In the genomic region with DNA sequence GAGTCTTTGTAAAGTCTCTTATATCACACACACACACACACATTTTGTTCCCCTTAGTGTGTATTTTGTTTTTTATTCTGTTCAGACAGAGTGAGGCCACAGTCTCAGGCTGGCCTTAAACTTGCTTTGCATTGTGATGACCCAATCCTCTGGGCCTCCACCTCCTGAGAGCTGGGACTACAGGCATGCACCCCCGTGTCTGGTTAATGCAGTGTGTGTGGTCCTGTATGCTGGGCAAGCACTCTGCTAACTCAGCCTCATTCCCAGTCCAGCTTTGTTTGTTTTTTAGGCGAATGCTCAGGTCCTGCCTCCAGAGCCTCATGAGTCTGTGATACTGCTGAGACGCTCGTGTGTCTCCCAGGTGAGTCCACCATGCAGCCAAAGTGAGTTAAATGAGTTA, we compare ENCODE assay signal across 23 mouse cellular contexts. TPM values are rescaled to one million over a fixed set of nuclear protein-coding genes. Genes with fewer than 3 reads are reported as not detected.
A peak's percentile ranks its signal among the peaks of the same experiment; 100 is the strongest.
DNase-seq lines count a peak whose midpoint lies in the region; ATAC-seq and TF ChIP-seq lines count a peak whose summit lies in the region.
"Had no signal": no experiment of that assay in that cellular context is flagged by ENCODE, and none has a peak within 500 bp of the region (broad histone marks: within the 10 kb centered on the region; RNA-seq: fewer than 3 reads in every experiment).

No protein-coding gene starts in this region.

- H3K36me3 ChIP-seq in forebrain, embryonic 11.5 days (ENCODE audit: control insufficient read depth, insufficient read depth, low read length): no peaks in the 10 kb centered on the region
- H3K36me3 ChIP-seq in forebrain, postnatal 0 days (ENCODE audit: insufficient read depth): no peaks in the 10 kb centered on the region
- no peaks in the 10 kb centered on the region for H3K36me3 ChIP-seq in kidney, embryonic 15.5 days
- H3K36me3 ChIP-seq in limb, embryonic 11.5 days (ENCODE audit: control insufficient read depth, insufficient read depth, low read length): no peaks in the 10 kb centered on the region
- H3K36me3 ChIP-seq: embryonic facial prominence, embryonic 15.5 days; heart, embryonic 12.5 days; intestine, embryonic 15.5 days; liver, embryonic 12.5 days had no signal

- no peaks in the 10 kb centered on the region for H3K9me3 ChIP-seq in forebrain, embryonic 11.5 days (ENCODE audit: control insufficient read depth, low read length)
- no peaks in the 10 kb centered on the region for H3K9me3 ChIP-seq in forebrain, postnatal 0 days (ENCODE audit: low read length)
- no peaks in the 10 kb centered on the region for H3K9me3 ChIP-seq in kidney, embryonic 15.5 days (replicated peaks)
- H3K9me3 ChIP-seq in limb, embryonic 11.5 days (ENCODE audit: control insufficient read depth, low read length): no peaks in the 10 kb centered on the region
- H3K9me3 ChIP-seq: embryonic facial prominence, embryonic 15.5 days; heart, embryonic 12.5 days; intestine, embryonic 15.5 days; liver, embryonic 12.5 days had no signal

- DNase-seq in forebrain, embryonic 11.5 days (ENCODE audit: low spot score): no peak
- DNase-seq in forebrain, postnatal 0 days: no peak
- no peak for DNase-seq in kidney, adult 9 months
- DNase-seq in embryo, embryonic 10.5 days (ENCODE audit: low spot score): peak; percentile 62
- peak; percentile 51 for DNase-seq in limb, embryonic 11.5 days (ENCODE audit: low spot score)
- DNase-seq in layer of hippocampus, adult 8-10 months (ENCODE audit: low spot score in 2 of 2): no peak
- no peak for DNase-seq in layer of hippocampus, adult 9-11 months
- DNase-seq: cerebellum, postnatal 14 days; gastrocnemius, adult 2 months; heart, postnatal 4 days; right cerebral cortex, postnatal 4 days; thymus, postnatal 4 days had no signal

- no peak for TF ChIP-seq CTCF in forebrain, postnatal 0 days (IDR thresholded peaks at IDR 0.05; ENCODE audit: low read depth)

- peaks cover 6% of the 10 kb centered on the region for H3K4me1 ChIP-seq in forebrain, embryonic 11.5 days (replicated peaks; ENCODE audit: control insufficient read depth, insufficient read depth, low read length)
- H3K4me1 ChIP-seq in forebrain, postnatal 0 days (ENCODE audit: insufficient read depth): peaks cover 9% of the 10 kb centered on the region; the same call in 1 of the 2 replicates
- H3K4me1 ChIP-seq in kidney, embryonic 15.5 days: peaks cover 38% of the 10 kb centered on the region
- H3K4me1 ChIP-seq in limb, embryonic 11.5 days (ENCODE audit: control insufficient read depth, insufficient read depth, low read length): peaks cover 19% of the 10 kb centered on the region
- H3K4me1 ChIP-seq: intestine, embryonic 15.5 days; liver, embryonic 12.5 days had no signal

- no peak overlapping the region for H3K9ac ChIP-seq in forebrain, embryonic 11.5 days (ENCODE audit: low read length)
- no peak overlapping the region for H3K9ac ChIP-seq in forebrain, postnatal 0 days
- H3K9ac ChIP-seq in kidney, embryonic 15.5 days: no peak overlapping the region
- no peak overlapping the region for H3K9ac ChIP-seq in limb, embryonic 11.5 days (ENCODE audit: low read length)
- H3K9ac ChIP-seq: embryonic facial prominence, embryonic 15.5 days; heart, embryonic 12.5 days; intestine, embryonic 15.5 days; liver, embryonic 12.5 days had no signal

- no peak overlapping the region for H3K4me3 ChIP-seq in forebrain, embryonic 11.5 days (ENCODE audit: low read depth, low read length)
- H3K4me3 ChIP-seq in forebrain, postnatal 0 days (ENCODE audit: low read depth, low read length): no peak overlapping the region
- no peak overlapping the region for H3K4me3 ChIP-seq in kidney, embryonic 15.5 days (replicated peaks)
- H3K4me3 ChIP-seq in limb, embryonic 11.5 days (ENCODE audit: low read depth, low read length): no peak overlapping the region
- H3K4me3 ChIP-seq: embryonic facial prominence, embryonic 15.5 days; gastrocnemius, adult 2 months; heart, embryonic 12.5 days; intestine, embryonic 15.5 days; liver, embryonic 12.5 days had no signal

- H3K4me2 ChIP-seq in forebrain, embryonic 11.5 days (ENCODE audit: low read depth, low read length, severe bottlenecking): no peak overlapping the region
- no peak overlapping the region for H3K4me2 ChIP-seq in forebrain, postnatal 0 days (ENCODE audit: low read depth)
- no peak overlapping the region for H3K4me2 ChIP-seq in kidney, embryonic 15.5 days
- H3K4me2 ChIP-seq in limb, embryonic 11.5 days (ENCODE audit: low read depth, severe bottlenecking): no peak overlapping the region
- H3K4me2 ChIP-seq: embryonic facial prominence, embryonic 15.5 days; heart, embryonic 12.5 days; intestine, embryonic 15.5 days; liver, embryonic 12.5 days had no signal

- WGBS in forebrain, embryonic 11.5 days: 28% methylated on average over 4 of the region's 4 CpGs
- WGBS in forebrain, postnatal 0 days: 37% methylated on average over 4 of the region's 4 CpGs
- WGBS in kidney, embryonic 15.5 days: 22% methylated on average over 4 of the region's 4 CpGs
- 14% methylated on average over 4 of the region's 4 CpGs for WGBS in limb, embryonic 11.5 days

- ATAC-seq in forebrain, embryonic 11.5 days (replicated peaks; ENCODE audit: low FRiP score): peak; percentile 34; the same call in 1 of the 2 replicates
- ATAC-seq in forebrain, postnatal 0 days: no peak
- no peak; the same call in 1 of the 2 replicates for ATAC-seq in kidney, embryonic 15.5 days (replicated peaks; ENCODE audit: low FRiP score)
- peak; percentile 32; the same call in 1 of the 2 replicates for ATAC-seq in limb, embryonic 11.5 days (ENCODE audit: insufficient number of reproducible peaks, low FRiP score, low TSS enrichment, low read depth)
- ATAC-seq: intestine, embryonic 15.5 days; liver, embryonic 12.5 days had no signal

- no peak overlapping the region for H3K27ac ChIP-seq in forebrain, embryonic 11.5 days (ENCODE audit: low read depth, low read length)
- H3K27ac ChIP-seq in forebrain, postnatal 0 days (ENCODE audit: low read depth, low read length): no peak overlapping the region
- H3K27ac ChIP-seq in kidney, embryonic 15.5 days: 0 out of 2 replicates have a peak overlapping the region, but pooled peaks have one; percentile 51
- peak overlapping the region; percentile 62; the same call in 1 of the 2 replicates for H3K27ac ChIP-seq in limb, embryonic 11.5 days (replicated peaks; ENCODE audit: low read depth, low read length)
- H3K27ac ChIP-seq: embryonic facial prominence, embryonic 15.5 days; gastrocnemius, adult 2 months; intestine, embryonic 15.5 days; liver, embryonic 12.5 days had no signal

- no peaks in the 10 kb centered on the region for H3K27me3 ChIP-seq in forebrain, embryonic 11.5 days (ENCODE audit: control insufficient read depth, insufficient read depth, low read length)
- no peaks in the 10 kb centered on the region for H3K27me3 ChIP-seq in forebrain, postnatal 0 days (ENCODE audit: insufficient read depth, low read length)
- H3K27me3 ChIP-seq in kidney, embryonic 15.5 days: no peaks in the 10 kb centered on the region
- H3K27me3 ChIP-seq in limb, embryonic 11.5 days (ENCODE audit: control insufficient read depth, insufficient read depth, low read length): no peaks in the 10 kb centered on the region
- H3K27me3 ChIP-seq: embryonic facial prominence, embryonic 15.5 days; heart, embryonic 12.5 days; intestine, embryonic 15.5 days; liver, embryonic 12.5 days had no signal

RNA-seq across cellular contexts. Expression of gene Cyp24a1, which starts 51.1 kb away (rescaled TPM):
- polyA plus RNA-seq in forebrain, embryonic 11.5 days (2014; fragmentation: Nextera tagmentation; extraction: Ambion mirVana): 0.07 TPM in 1 of 2 replicates, not detected in the other
- not detected in 2 replicates for total RNA-seq in forebrain, postnatal 0 days (2014; rRNA removed)
- polyA plus RNA-seq in forebrain, postnatal 0 days (2015; fragmentation: Nextera tagmentation; extraction: Ambion mirVana): 0.04 TPM in 1 of 2 replicates, not detected in the other
- polyA plus RNA-seq in kidney, embryonic 15.5 days (2015; fragmentation: Nextera tagmentation; extraction: Ambion mirVana): 1.7 and 1.8 TPM in 2 replicates
- polyA plus RNA-seq in limb, embryonic 11.5 days (2014; fragmentation: Nextera tagmentation; extraction: Ambion mirVana): not detected in 2 replicates
- total RNA-seq in layer of hippocampus, adult 8-10 months (2022): under 1 TPM in 1 of 4 experiments, not detected in 3; 0.11 TPM
- total RNA-seq: gastrocnemius, adult 2 months; granulocyte monocyte progenitor cell, adult 5-6 weeks; heart, postnatal 4 days; left cerebral cortex, postnatal 36 days; MEL; monocyte, adult 5-6 weeks had no signal
- polyA plus RNA-seq: heart, embryonic 12.5 days; intestine, embryonic 15.5 days; liver, embryonic 12.5 days; lung, embryonic 16.5 days had no signal

RNA-seq across cellular contexts. Expression of gene Pfdn4, which starts 51.8 kb away (rescaled TPM):
- polyA plus RNA-seq in forebrain, embryonic 11.5 days (2014; fragmentation: Nextera tagmentation; extraction: Ambion mirVana): 105 and 130 TPM in 2 replicates
- total RNA-seq in forebrain, postnatal 0 days (2014; rRNA removed): 154 and 194 TPM in 2 replicates
- polyA plus RNA-seq in forebrain, postnatal 0 days (2015; fragmentation: Nextera tagmentation; extraction: Ambion mirVana): 145 and 191 TPM in 2 replicates
- polyA plus RNA-seq in kidney, embryonic 15.5 days (2015; fragmentation: Nextera tagmentation; extraction: Ambion mirVana): 77.8 and 103 TPM in 2 replicates
- polyA plus RNA-seq in limb, embryonic 11.5 days (2014; fragmentation: Nextera tagmentation; extraction: Ambion mirVana): 102 and 107 TPM in 2 replicates
- total RNA-seq in layer of hippocampus, adult 8-10 months (2022): 10 to 100 TPM; 23.8 to 34.6 (median 28.4) TPM

RNA-seq across cellular contexts. Expression of gene 4930470P17Rik, which starts 53.8 kb away (rescaled TPM):
- not detected in 2 replicates for polyA plus RNA-seq in forebrain, embryonic 11.5 days (2014; fragmentation: Nextera tagmentation; extraction: Ambion mirVana)
- total RNA-seq in forebrain, postnatal 0 days (2014; rRNA removed): not detected in 2 replicates
- polyA plus RNA-seq in forebrain, postnatal 0 days (2015; fragmentation: Nextera tagmentation; extraction: Ambion mirVana): 0.11 and 0.16 TPM in 2 replicates
- not detected in 2 replicates for polyA plus RNA-seq in kidney, embryonic 15.5 days (2015; fragmentation: Nextera tagmentation; extraction: Ambion mirVana)
- polyA plus RNA-seq in limb, embryonic 11.5 days (2014; fragmentation: Nextera tagmentation; extraction: Ambion mirVana): not detected in 2 replicates
- total RNA-seq in layer of hippocampus, adult 8-10 months (2022): not detected
- total RNA-seq: gastrocnemius, adult 2 months; granulocyte monocyte progenitor cell, adult 5-6 weeks; heart, postnatal 4 days; left cerebral cortex, postnatal 36 days; MEL; monocyte, adult 5-6 weeks had no signal
- polyA plus RNA-seq: embryonic facial prominence, embryonic 15.5 days; heart, embryonic 12.5 days; intestine, embryonic 15.5 days; liver, embryonic 12.5 days; lung, embryonic 16.5 days; neural tube, embryonic 14.5 days had no signal

Comparison
In these comparisons a context has a peak if more than half of its experiments do, and no peak if none do; other contexts are left out.
1. ATAC-seq: peak in forebrain, embryonic 11.5 days (single experiment) and limb, embryonic 11.5 days (single experiment); none in forebrain, postnatal 0 days (single experiment) and kidney, embryonic 15.5 days (single experiment).
2. DNase-seq: peak in embryo, embryonic 10.5 days (single experiment) and limb, embryonic 11.5 days (single experiment); none in forebrain, embryonic 11.5 days (single experiment), forebrain, postnatal 0 days (single experiment), kidney, adult 9 months (single experiment), layer of hippocampus, adult 8-10 months (0 of 2) and layer of hippocampus, adult 9-11 months (single experiment).
3. H3K27ac ChIP-seq: peak in kidney, embryonic 15.5 days (single experiment) and limb, embryonic 11.5 days (single experiment); none in forebrain, embryonic 11.5 days (single experiment) and forebrain, postnatal 0 days (single experiment).